Mouse (Mus musculus): ENCODE data around the gene Nckipsd. TPM values are rescaled to one million over a fixed set of nuclear protein-coding genes. Genes with fewer than 3 reads are reported as not detected.

Gene Nckipsd
- total and polyA plus RNA-seq, 3 experiments = 7.8 to 16.8 (median 8.9) TPM

- TF ChIP-seq EP300 (IDR thresholded peaks at IDR 0.05; ENCODE audit: insufficient read depth, low read depth, low read length) = no peak
- no peak for TF ChIP-seq CTCF (IDR thresholded peaks at IDR 0.05)
- no peak for TF ChIP-seq POLR2A (IDR thresholded peaks at IDR 0.05; ENCODE audit: insufficient read depth, low read depth, low read length)
- no peaks in the 10 kb centered on the region for H3K79me2 ChIP-seq (replicated peaks; ENCODE audit: control insufficient read depth, insufficient read depth, low read length)
- WGBS = 3% methylated on average over 65 of the region's 70 CpGs
- no peak within 1 kb of the TSS for H3K9ac ChIP-seq (ENCODE audit: low read depth, low read length)
- H3K4me1 ChIP-seq (ENCODE audit: control insufficient read depth, insufficient read depth, low read length) = no peaks in the 10 kb centered on the region
- H3K4me3 ChIP-seq = no peak within 1 kb of the TSS
- DNase-seq = no peak
- no peaks in the 10 kb centered on the region for H3K36me3 ChIP-seq (ENCODE audit: control insufficient read depth, insufficient read depth, low read length)
- H3K27ac ChIP-seq = no peak within 1 kb of the TSS
- intact Hi-C loops (cut with DNase I) = loop anchor here (2.0 kb wide), 1 partner anchor 17 kb away; the partner anchor contains the start of gene Nckipsd
- peaks cover 17% of the 10 kb centered on the region for H3K27me3 ChIP-seq (ENCODE audit: control insufficient read depth, insufficient read depth, low read length)
Measured at GRCm38 (mm10) chr9:108825820-108826699, 17.9 kb downstream of the Nckipsd start, which contains the start of gene Celsr3. Gene Celsr3, plus strand, starts transcription at chr9:108826320.

DNA sequence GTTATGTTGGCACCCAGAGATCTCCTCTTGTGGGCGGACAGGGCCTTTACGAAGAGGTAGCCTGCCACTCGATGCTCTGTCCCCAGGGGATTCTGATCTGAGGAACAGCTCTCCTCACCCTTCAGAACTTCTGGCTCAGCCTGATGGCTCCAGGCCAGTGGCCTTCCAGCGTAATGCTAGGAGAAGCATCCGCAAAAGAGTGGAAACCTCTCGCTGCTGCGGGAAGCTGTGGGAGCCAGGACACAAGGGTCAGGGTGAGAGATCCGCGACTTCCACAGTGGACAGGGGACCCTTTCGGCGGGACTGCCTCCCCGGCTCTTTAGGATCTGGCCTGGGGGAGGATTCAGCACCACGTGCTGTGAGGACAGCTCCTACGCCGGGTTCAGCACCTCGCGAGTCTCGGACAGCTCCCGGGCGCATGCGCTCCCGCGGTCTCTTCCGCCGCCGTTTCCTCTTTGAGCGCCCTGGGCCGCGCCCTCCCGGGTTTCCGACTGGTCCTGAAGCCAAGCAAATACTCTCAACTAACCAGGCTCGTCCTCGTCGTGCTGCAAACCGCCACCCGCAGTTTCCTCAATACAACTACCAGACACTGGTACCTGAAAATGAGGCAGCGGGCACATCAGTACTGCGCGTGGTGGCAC, 18.7 kb downstream of the Nckipsd start:
- peaks cover 2% of the 10 kb centered on the region for H3K4me1 ChIP-seq (ENCODE audit: control insufficient read depth, insufficient read depth, low read length)
- H3K9ac ChIP-seq (ENCODE audit: low read depth, low read length) = no peak overlapping the region
- 3% methylated on average over 39 of the region's 39 CpGs for WGBS
- no peak overlapping the region for H3K27ac ChIP-seq
- no peak overlapping the region for H3K4me3 ChIP-seq
- peak; percentile 81 to 90 for DNase-seq
- no peaks in the 10 kb centered on the region for H3K79me2 ChIP-seq (replicated peaks; ENCODE audit: control insufficient read depth, insufficient read depth, low read length)
- intact Hi-C loops (cut with DNase I) = loop anchor here (2.0 kb wide), 1 partner anchor 18 kb away; the partner anchor contains the start of gene Nckipsd
- no peaks in the 10 kb centered on the region for H3K36me3 ChIP-seq (ENCODE audit: control insufficient read depth, insufficient read depth, low read length)
- peaks cover 20% of the 10 kb centered on the region for H3K27me3 ChIP-seq (ENCODE audit: control insufficient read depth, insufficient read depth, low read length)
- TF ChIP-seq EP300 (IDR thresholded peaks at IDR 0.05; ENCODE audit: insufficient read depth, low read depth, low read length) (peak; percentile 51; the same call in 1 of the 2 replicates), POLR2A (IDR thresholded peaks at IDR 0.05; ENCODE audit: insufficient read depth, low read depth, low read length) (no peak), CTCF (IDR thresholded peaks at IDR 0.05) (no peak)

GRCm38 (mm10) chr9:108827454-108827853, 19.3 kb downstream of the Nckipsd start:
- no peak for DNase-seq
- Histone ChIP-seq H3K36me3 (ENCODE audit: control insufficient read depth, insufficient read depth, low read length) (no peaks in the 10 kb centered on the region), H3K4me1 (ENCODE audit: control insufficient read depth, insufficient read depth, low read length) (peaks cover 3% of the 10 kb centered on the region), H3K27ac (no peak overlapping the region), H3K79me2 (replicated peaks; ENCODE audit: control insufficient read depth, insufficient read depth, low read length) (no peaks in the 10 kb centered on the region), H3K4me3 (no peak overlapping the region), H3K9ac (ENCODE audit: low read depth, low read length) (no peak overlapping the region), H3K27me3 (ENCODE audit: control insufficient read depth, insufficient read depth, low read length) (peaks cover 23% of the 10 kb centered on the region)
- TF ChIP-seq CTCF (IDR thresholded peaks at IDR 0.05) (no peak), EP300 (IDR thresholded peaks at IDR 0.05; ENCODE audit: insufficient read depth, low read depth, low read length) (no peak), POLR2A (IDR thresholded peaks at IDR 0.05; ENCODE audit: insufficient read depth, low read depth, low read length) (no peak)
- WGBS = 6% methylated on average over 34 of the region's 34 CpGs
- intact Hi-C loops (cut with DNase I) = loop anchor here (2.0 kb wide), 1 partner anchor 19 kb away; the partner anchor contains the start of gene Nckipsd

DNA sequence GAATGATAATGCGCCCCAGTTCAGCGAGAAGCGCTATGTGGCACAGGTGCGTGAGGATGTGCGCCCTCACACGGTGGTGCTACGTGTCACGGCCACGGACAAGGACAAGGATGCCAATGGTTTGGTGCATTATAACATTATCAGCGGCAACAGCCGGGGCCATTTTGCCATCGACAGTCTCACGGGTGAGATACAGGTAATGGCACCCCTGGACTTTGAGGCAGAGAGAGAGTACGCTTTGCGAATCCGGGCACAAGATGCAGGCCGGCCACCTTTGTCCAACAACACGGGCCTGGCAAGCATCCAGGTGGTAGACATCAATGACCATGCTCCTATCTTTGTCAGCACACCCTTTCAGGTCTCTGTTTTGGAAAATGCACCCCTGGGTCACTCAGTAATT, 19.7 kb downstream of the Nckipsd start:
- Histone ChIP-seq H3K9ac (ENCODE audit: low read depth, low read length) (no peak overlapping the region), H3K27me3 (ENCODE audit: control insufficient read depth, insufficient read depth, low read length) (peaks cover 26% of the 10 kb centered on the region), H3K4me1 (ENCODE audit: control insufficient read depth, insufficient read depth, low read length) (peaks cover 5% of the 10 kb centered on the region), H3K27ac (no peak overlapping the region), H3K4me3 (no peak overlapping the region), H3K36me3 (ENCODE audit: control insufficient read depth, insufficient read depth, low read length) (no peaks in the 10 kb centered on the region), H3K79me2 (replicated peaks; ENCODE audit: control insufficient read depth, insufficient read depth, low read length) (no peaks in the 10 kb centered on the region)
- intact Hi-C loops (cut with DNase I) = loop anchor here (2.0 kb wide), 1 partner anchor 19 kb away; the partner anchor contains the start of gene Nckipsd
- TF ChIP-seq EP300 (IDR thresholded peaks at IDR 0.05; ENCODE audit: insufficient read depth, low read depth, low read length) (no peak), POLR2A (IDR thresholded peaks at IDR 0.05; ENCODE audit: insufficient read depth, low read depth, low read length) (no peak), CTCF (IDR thresholded peaks at IDR 0.05) (no peak)
- 58% methylated on average over 18 of the region's 18 CpGs for WGBS
- DNase-seq = no peak

GRCm38 (mm10) chr9:108831637-108832036, 23.5 kb downstream of the Nckipsd start:
- no peaks in the 10 kb centered on the region for H3K36me3 ChIP-seq (ENCODE audit: control insufficient read depth, insufficient read depth, low read length)
- peaks cover 13% of the 10 kb centered on the region for H3K27me3 ChIP-seq (ENCODE audit: control insufficient read depth, insufficient read depth, low read length)
- DNase-seq = no peak
- peak overlapping the region; percentile 47 for H3K4me3 ChIP-seq
- 4% methylated on average over 23 of the region's 23 CpGs for WGBS
- intact Hi-C loops (cut with DNase I) = no loop called here
- H3K4me1 ChIP-seq (ENCODE audit: control insufficient read depth, insufficient read depth, low read length) = peaks cover 5% of the 10 kb centered on the region
- H3K79me2 ChIP-seq (replicated peaks; ENCODE audit: control insufficient read depth, insufficient read depth, low read length) = no peaks in the 10 kb centered on the region
- H3K27ac ChIP-seq = no peak overlapping the region
- TF ChIP-seq EP300 (IDR thresholded peaks at IDR 0.05; ENCODE audit: insufficient read depth, low read depth, low read length) = no peak
- H3K9ac ChIP-seq (ENCODE audit: low read depth, low read length) = peak overlapping the region; percentile 10; the same call in 1 of the 2 replicates

All from heart, adult 2 months (tissue).